Mouse (Mus musculus) stomach, embryonic 16.5 days (tissue): ENCODE data around the gene Pex13. TPM values are rescaled to one million over a fixed set of nuclear protein-coding genes. Genes with fewer than 3 reads are reported as not detected.
"Not testable (repeated sequence)": the region's sequence is repeated elsewhere in the genome, so short reads cannot be mapped to it uniquely, and the experiment has no call there.

Experiments used
- ATAC-seq: fragments of 200-750 bp; cut with Nextera tagmentation; 2 replicates; pipeline ENCODE4 v1.8.0; 2017; ENCODE audit warnings: moderate number of reproducible peaks, moderate TSS enrichment; ENCODE audit not compliant: insufficient read depth, low FRiP score
- H3K27ac ChIP-seq: fragments of 300-500 bp; sonication (generic); 2 replicates; pipeline ENCODE4 v1.5.1; 2014; ENCODE audit warnings: low read length
- H3K27me3 ChIP-seq: fragments of 300-500 bp; sonication (generic); 2 replicates; pipeline ENCODE4 v1.6.1; 2014; ENCODE audit warnings: low read length, control low read depth, mixed read lengths; ENCODE audit not compliant: control insufficient read depth, insufficient read depth
- H3K36me3 ChIP-seq: fragments of 300-500 bp; sonication (generic); 2 replicates; pipeline ENCODE4 v1.6.1; 2014; ENCODE audit warnings: low read length; ENCODE audit not compliant: control insufficient read depth, insufficient read depth
- H3K4me1 ChIP-seq: fragments of 300-500 bp; sonication (generic); 2 replicates; pipeline ENCODE4 v1.6.1; 2014; ENCODE audit warnings: low read length, control low read depth, mixed read lengths; ENCODE audit not compliant: control insufficient read depth, insufficient read depth
- H3K4me2 ChIP-seq: fragments of 300-500 bp; sonication (generic); 2 replicates; pipeline ENCODE4 v1.6.1; 2014; ENCODE audit warnings: low read depth, low read length, mixed read lengths
- H3K4me3 ChIP-seq: fragments of 300-500 bp; sonication (generic); replicated peaks from 2 replicates; pipeline ENCODE4 v1.5.1; 2014; ENCODE audit warnings: mild to moderate bottlenecking, low read length
- H3K9ac ChIP-seq: fragments of 300-500 bp; sonication (generic); 2 replicates; pipeline ENCODE4 v1.6.1; 2014; ENCODE audit warnings: low read length
- H3K9me3 ChIP-seq: fragments of 300-500 bp; sonication (generic); replicated peaks from 2 replicates; pipeline ENCODE4 v1.6.1; 2016; ENCODE audit warnings: low read length, control low read depth; ENCODE audit not compliant: control insufficient read depth
- WGBS: fragments of 180-500 bp; shearing (Covaris S2); extraction: QIAGEN DNeasy Blood & Tissue Kit; methylation state at CpG from one replicate; pipeline ENCODE4 v1.1.7; 2014; 5-methylcytosine and 5-hydroxymethylcytosine counted together
- polyA plus RNA-seq: library from polyadenylated mRNA; unstranded; fragments of >200 nt; fragmentation: Nextera tagmentation; extraction: Ambion mirVana; gene quantifications from 2 replicates; pipeline ENCODE4 v1.2.1, GENCODE M21; 2015

The Pex13 gene
- polyA plus RNA-seq, 1 experiment from 2014 or later: 24.3 TPM

GRCm38 (mm10) chr11:23618995-23619394 is 46.8 kb downstream of the Pex13 start:
- no peak for ATAC-seq
- no peak overlapping the region for H3K4me3 ChIP-seq
- no peaks in the 10 kb centered on the region for H3K27me3 ChIP-seq
- H3K9me3 ChIP-seq: no peaks in the 10 kb centered on the region
- 77% methylated on average over 5 of the region's 5 CpGs for WGBS
- H3K36me3 ChIP-seq: no peaks in the 10 kb centered on the region
- no peak overlapping the region for H3K27ac ChIP-seq
- no peak overlapping the region for H3K4me2 ChIP-seq
- H3K9ac ChIP-seq: no peak overlapping the region
- no peaks in the 10 kb centered on the region for H3K4me1 ChIP-seq

DNA sequence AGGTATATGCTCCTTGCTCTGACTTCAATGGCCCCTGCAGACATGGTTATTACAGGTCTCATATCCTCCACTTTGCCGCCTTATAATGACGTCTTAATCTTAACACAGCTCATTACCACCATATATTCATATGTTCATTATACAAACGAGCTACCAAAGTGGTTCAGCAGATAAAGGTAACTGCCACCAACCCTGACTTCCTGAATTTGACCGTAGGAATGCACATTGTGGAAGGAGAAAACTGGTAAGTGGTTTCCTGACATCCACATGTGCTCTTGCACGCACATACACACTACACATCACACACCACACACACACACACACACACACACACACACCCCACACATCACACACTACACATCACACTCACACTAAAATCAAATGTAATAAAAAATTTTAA is 51.2 kb downstream of the Pex13 start:
- H3K9me3 ChIP-seq: no peaks in the 10 kb centered on the region
- no peaks in the 10 kb centered on the region for H3K36me3 ChIP-seq
- no peak overlapping the region for H3K27ac ChIP-seq
- H3K4me1 ChIP-seq: no peaks in the 10 kb centered on the region
- ATAC-seq: no peak
- no peak overlapping the region for H3K4me2 ChIP-seq
- WGBS: 79% methylated on average over 5 of the region's 5 CpGs
- no peaks in the 10 kb centered on the region for H3K27me3 ChIP-seq
- no peak overlapping the region for H3K4me3 ChIP-seq
- no peak overlapping the region for H3K9ac ChIP-seq

DNA sequence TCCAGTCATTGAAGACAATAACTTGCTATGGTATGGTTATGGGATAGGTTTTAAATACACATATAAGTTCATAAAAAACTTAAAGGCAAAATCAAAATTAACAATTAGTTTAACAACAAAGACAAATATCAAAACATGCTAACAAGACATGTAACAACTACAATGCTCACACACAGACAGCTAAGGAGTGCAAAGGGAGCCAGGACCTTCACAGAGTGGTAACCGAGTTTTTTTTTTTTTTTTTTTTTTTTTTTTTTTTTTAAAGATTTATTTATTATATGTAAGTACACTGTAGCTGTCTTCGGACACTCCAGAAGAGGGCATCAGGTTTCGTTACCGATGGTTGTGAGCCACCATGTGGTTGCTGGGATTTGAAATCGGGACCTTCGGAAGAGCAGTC is 58.5 kb downstream of the Pex13 start:
- not testable (repeated sequence) for H3K36me3 ChIP-seq, H3K9ac ChIP-seq, H3K4me1 ChIP-seq, ATAC-seq, H3K4me2 ChIP-seq, H3K27ac ChIP-seq, H3K27me3 ChIP-seq, H3K4me3 ChIP-seq, H3K9me3 ChIP-seq
- 83% methylated on average over 6 of the region's 6 CpGs for WGBS

Other genes starting within 250 kb of the Pex13 start
- gene Ahsa2, start 167.9 kb downstream of the Pex13 start, polyA plus RNA-seq: 56.9 and 62.8 TPM in 2 replicates
- gene 1700093K21Rik, start 144.8 kb downstream of the Pex13 start, polyA plus RNA-seq: not detected in 2 replicates
- gene 0610010F05Rik, start 32.3 kb downstream of the Pex13 start, polyA plus RNA-seq: 21.6 and 23.3 TPM in 2 replicates
- 20.8 and 24.4 TPM in 2 replicates for gene Pus10, start 285 bp downstream of the Pex13 start, polyA plus RNA-seq
- 1.5 TPM in 2 replicates for gene Rel, start 105.0 kb upstream of the Pex13 start, polyA plus RNA-seq
- 12.4 and 14.7 TPM in 2 replicates for gene Papolg, start 229.3 kb upstream of the Pex13 start, polyA plus RNA-seq